Mouse (Mus musculus) liver, embryonic 14.5 days (tissue): ENCODE measurements at regions not wholly inside any gene's neighbourhood (a gene's known extent, or its start where the extent isn't known, plus 50 kb on each side); places are given as distances from the start of the nearest gene placed in this dataset.

Experiments used
- ATAC-seq: fragments of 200-750 bp; cut with Nextera tagmentation; 2 replicates; pipeline ENCODE4 v1.8.0; 2017; ENCODE audit warnings: moderate number of reproducible peaks, mild to moderate bottlenecking, moderate library complexity; ENCODE audit not compliant: insufficient read depth
- DNase-seq, 3 experiments: peaks; one replicate each; pipeline ENCODE4 v3.0.0-alpha.2; 2012 to 2013; ENCODE audit warnings: low read depth in 3 of 3, low spot score in 3 of 3
- H3K27ac ChIP-seq: fragments of 300-500 bp; sonication (generic); 2 replicates; pipeline ENCODE4 v1.5.1; 2014; ENCODE audit warnings: moderate library complexity, mild to moderate bottlenecking, control low read depth, inconsistent platforms
- H3K27me3 ChIP-seq: fragments of 300-500 bp; sonication (generic); 2 replicates; pipeline ENCODE4 v1.6.1; 2014; ENCODE audit warnings: mild to moderate bottlenecking, low read length, moderate library complexity; ENCODE audit not compliant: control insufficient read depth, insufficient read depth
- H3K36me3 ChIP-seq: fragments of 300-500 bp; sonication (generic); replicated peaks from 2 replicates; pipeline ENCODE4 v1.6.1; 2014; ENCODE audit warnings: low read depth; ENCODE audit not compliant: control insufficient read depth, insufficient read depth
- H3K4me1 ChIP-seq, 2 experiments: fragments of 200-500 bp in 1 of 2; fragments of 300-500 bp in 1 of 2; sonication (generic) in 1 of 2; replicated peaks; 2 replicates each; pipeline ENCODE4 v1.6.1; 2012 to 2014; ENCODE audit warnings: antibody characterized with exemption in 1 of 2, inconsistent platforms in 1 of 2, low read length in 1 of 2; ENCODE audit not compliant: control insufficient read depth in 2 of 2, insufficient read depth in 2 of 2
- H3K4me2 ChIP-seq: fragments of 300-500 bp; sonication (generic); 2 replicates; pipeline ENCODE4 v1.6.1; 2014; ENCODE audit warnings: low read depth, mild to moderate bottlenecking, control low read depth, moderate library complexity
- H3K4me3 ChIP-seq, 2 experiments: fragments of 200-500 bp in 1 of 2; fragments of 300-500 bp in 1 of 2; sonication (generic) in 1 of 2; 2 replicates each; pipeline ENCODE4 v1.5.1; 2012 to 2014; ENCODE audit warnings: low read depth in 2 of 2, low read length in 2 of 2, mild to moderate bottlenecking in 2 of 2, control low read depth in 1 of 2, inconsistent platforms in 1 of 2, moderate library complexity in 1 of 2; ENCODE audit not compliant: insufficient read depth in 1 of 2
- H3K9ac ChIP-seq: fragments of 300-500 bp; sonication (generic); replicated peaks from 2 replicates; pipeline ENCODE4 v1.6.1; 2014; ENCODE audit warnings: mild to moderate bottlenecking, control low read depth, moderate library complexity
- H3K9me3 ChIP-seq: fragments of 300-500 bp; sonication (generic); 2 replicates; pipeline ENCODE4 v1.6.1; 2016; ENCODE audit warnings: low read length, mixed read lengths; ENCODE audit not compliant: control insufficient read depth
- CTCF ChIP-seq: IDR thresholded peaks from 2 replicates; pipeline ENCODE4 v1.5.1; 2016; ENCODE audit warnings: antibody characterized with exemption, low read depth, control low read depth
- EP300 ChIP-seq: IDR thresholded peaks from 2 replicates; pipeline ENCODE4 v1.6.1; 2016; ENCODE audit warnings: antibody characterized with exemption, low read depth
- WGBS: fragments of 180-500 bp; shearing (Covaris S2); extraction: QIAGEN DNeasy Blood & Tissue Kit; methylation state at CpG from one replicate; pipeline ENCODE4 v1.1.7; 2014; ENCODE audit not compliant: insufficient replicate concordance; 5-methylcytosine and 5-hydroxymethylcytosine counted together

GRCm38 (mm10) chr7:124933573-124933972 is 510.9 kb upstream of the Kdm8 start:
- Histone ChIP-seq H3K4me2 (no peak overlapping the region), H3K9ac (no peak overlapping the region), H3K9me3 (no peaks in the 10 kb centered on the region), H3K4me1 (no peaks in the 10 kb centered on the region), H3K4me3 (no peak overlapping the region), H3K27ac (no peak overlapping the region), H3K36me3 (no peaks in the 10 kb centered on the region), H3K27me3 (no peaks in the 10 kb centered on the region)
- 40% methylated on average over 3 of the region's 3 CpGs for whole genome bisulfite sequencing
- no peak for DNase-seq
- no peak for ATAC-seq
- TF ChIP-seq EP300 (no peak), CTCF (no peak)

GRCm38 (mm10) chr7:124939357-124939756 is 505.1 kb upstream of the Kdm8 start:
- ATAC-seq: no peak
- no peaks in the 10 kb centered on the region for H3K36me3 ChIP-seq
- no peak overlapping the region for H3K27ac ChIP-seq
- H3K9ac ChIP-seq: no peak overlapping the region
- no peak for TF ChIP-seq EP300
- no peak for TF ChIP-seq CTCF
- DNase-seq: no peak
- H3K27me3 ChIP-seq: no peaks in the 10 kb centered on the region
- H3K4me3 ChIP-seq: no peak overlapping the region
- WGBS: 37% methylated on average over 1 of the region's 1 CpGs
- H3K4me1 ChIP-seq: no peaks in the 10 kb centered on the region
- no peak overlapping the region for H3K4me2 ChIP-seq
- no peaks in the 10 kb centered on the region for H3K9me3 ChIP-seq

- Histone ChIP-seq H3K9ac (no peak overlapping the region), H3K27me3 (no peaks in the 10 kb centered on the region), H3K4me2 (no peak overlapping the region), H3K27ac (no peak overlapping the region), H3K4me1 (no peaks in the 10 kb centered on the region), H3K4me3 (no peak overlapping the region), H3K9me3 (no peaks in the 10 kb centered on the region), H3K36me3 (no peaks in the 10 kb centered on the region)
- WGBS: 46% methylated on average over 4 of the region's 4 CpGs
- no peak for TF ChIP-seq CTCF
- TF ChIP-seq EP300: no peak
- DNase-seq (no peak), ATAC-seq (no peak)
These were observed 502.9 kb upstream of the Kdm8 start for GRCm38 (mm10) chr7:124941527-124941926.

- Histone ChIP-seq H3K9me3 (no peaks in the 10 kb centered on the region), H3K4me3 (no peak overlapping the region), H3K4me1 (no peaks in the 10 kb centered on the region), H3K4me2 (no peak overlapping the region), H3K9ac (no peak overlapping the region), H3K36me3 (no peaks in the 10 kb centered on the region), H3K27ac (no peak overlapping the region), H3K27me3 (no peaks in the 10 kb centered on the region)
- WGBS: 26% methylated on average over 1 of the region's 1 CpGs
- ATAC-seq (no peak), DNase-seq (no peak)
- TF ChIP-seq EP300 (no peak), CTCF (no peak)
These were observed 498.1 kb upstream of the Kdm8 start for GRCm38 (mm10) chr7:124946424-124946823.

GRCm38 (mm10) chr7:124957329-124957728 is 487.1 kb upstream of the Kdm8 start:
- no peaks in the 10 kb centered on the region for H3K36me3 ChIP-seq
- H3K27ac ChIP-seq: no peak overlapping the region
- DNase-seq (no peak), ATAC-seq (no peak)
- H3K4me1 ChIP-seq: no peaks in the 10 kb centered on the region
- TF ChIP-seq CTCF: no peak
- TF ChIP-seq EP300: no peak
- no peak overlapping the region for H3K4me3 ChIP-seq
- no peak overlapping the region for H3K4me2 ChIP-seq
- 54% methylated on average over 6 of the region's 6 CpGs for WGBS
- H3K27me3 ChIP-seq: no peaks in the 10 kb centered on the region
- no peak overlapping the region for H3K9ac ChIP-seq
- no peaks in the 10 kb centered on the region for H3K9me3 ChIP-seq
